Mouse (Mus musculus): ENCODE data around the gene Mcmbp. TPM values are rescaled to one million over a fixed set of nuclear protein-coding genes. Genes with fewer than 3 reads are reported as not detected.
A peak's percentile ranks its signal among the peaks of the same experiment; 100 is the strongest.

Mcmbp gene
- polyA plus RNA-seq (2016; fragmentation: Nextera tagmentation; extraction: Ambion mirVana), result 84.3 and 88.7 TPM in 2 replicates

- Histone ChIP-seq H3K4me1 (peaks cover 30% of the 10 kb centered on the region), H3K4me3 (peak within 1 kb of the TSS; percentile 99), H3K36me3 (replicated peaks) (peaks cover 29% of the 10 kb centered on the region), H3K9me3 (no peaks in the 10 kb centered on the region), H3K27me3 (replicated peaks; ENCODE audit: low read depth, poor library complexity, severe bottlenecking) (peaks cover 19% of the 10 kb centered on the region), H3K27ac (replicated peaks) (peak within 1 kb of the TSS; percentile 97)
- under 1% methylated on average over 35 of the region's 35 CpGs for WGBS
- DNase-seq (ENCODE audit: low spot score), result peak; percentile 99
Measured at GRCm38 (mm10) chr7:128740334-128740733, at the start of gene Mcmbp. TSS of gene Mcmbp (minus strand) at chr7:128740495.

- Histone ChIP-seq H3K9me3 (0 out of 2 replicates have a peak, but pooled peaks cover 2% of the 10 kb centered on the region), H3K4me3 (no peak overlapping the region), H3K27me3 (replicated peaks; ENCODE audit: low read depth, poor library complexity, severe bottlenecking) (no peaks in the 10 kb centered on the region), H3K4me1 (no peaks in the 10 kb centered on the region), H3K27ac (replicated peaks) (no peak overlapping the region), H3K36me3 (replicated peaks) (peaks cover 18% of the 10 kb centered on the region)
- no peak for DNase-seq (ENCODE audit: low spot score)
- 81% methylated on average over 4 of the region's 4 CpGs for WGBS
Measured at GRCm38 (mm10) chr7:128790045-128790444, 49.8 kb upstream of the Mcmbp start.

- H3K36me3 ChIP-seq (replicated peaks), result peaks cover 95% of the 10 kb centered on the region
- no peak overlapping the region for H3K4me3 ChIP-seq
- H3K4me1 ChIP-seq, result no peaks in the 10 kb centered on the region
- no peak overlapping the region for H3K27ac ChIP-seq (replicated peaks)
- 95% methylated on average over 3 of the region's 3 CpGs for WGBS
- 0 out of 2 replicates have a peak, but pooled peaks cover 2% of the 10 kb centered on the region for H3K9me3 ChIP-seq
- no peak for DNase-seq (ENCODE audit: low spot score)
- H3K27me3 ChIP-seq (replicated peaks; ENCODE audit: low read depth, poor library complexity, severe bottlenecking), result no peaks in the 10 kb centered on the region
Measured at GRCm38 (mm10) chr7:128781846-128782245, 41.6 kb upstream of the Mcmbp start.

- Histone ChIP-seq H3K4me3 (no peak overlapping the region), H3K4me1 (no peaks in the 10 kb centered on the region), H3K9me3 (no peaks in the 10 kb centered on the region), H3K27ac (replicated peaks) (no peak overlapping the region), H3K27me3 (replicated peaks; ENCODE audit: low read depth, poor library complexity, severe bottlenecking) (no peaks in the 10 kb centered on the region), H3K36me3 (replicated peaks) (peaks cover 98% of the 10 kb centered on the region)
- DNase-seq (ENCODE audit: low spot score), result peak; percentile 60
- WGBS, result 57% methylated on average over 6 of the region's 6 CpGs
Measured at GRCm38 (mm10) chr7:128779305-128779704, 39.0 kb upstream of the Mcmbp start.

- H3K36me3 ChIP-seq (replicated peaks), result peaks cover 100% of the 10 kb centered on the region
- H3K27ac ChIP-seq (replicated peaks), result no peak overlapping the region
- 88% methylated on average over 6 of the region's 6 CpGs for WGBS
- H3K4me3 ChIP-seq, result no peak overlapping the region
- DNase-seq (ENCODE audit: low spot score), result no peak
- no peaks in the 10 kb centered on the region for H3K27me3 ChIP-seq (replicated peaks; ENCODE audit: low read depth, poor library complexity, severe bottlenecking)
- no peaks in the 10 kb centered on the region for H3K4me1 ChIP-seq
- no peaks in the 10 kb centered on the region for H3K9me3 ChIP-seq
Measured at GRCm38 (mm10) chr7:128777201-128777600, 36.9 kb upstream of the Mcmbp start.

- H3K9me3 ChIP-seq, result no peaks in the 10 kb centered on the region
- no peaks in the 10 kb centered on the region for H3K4me1 ChIP-seq
- no peak overlapping the region for H3K4me3 ChIP-seq
- peaks cover 94% of the 10 kb centered on the region for H3K36me3 ChIP-seq (replicated peaks)
- H3K27me3 ChIP-seq (replicated peaks; ENCODE audit: low read depth, poor library complexity, severe bottlenecking), result no peaks in the 10 kb centered on the region
- H3K27ac ChIP-seq (replicated peaks), result no peak overlapping the region
- no peak for DNase-seq (ENCODE audit: low spot score)
Measured at GRCm38 (mm10) chr7:128766696-128767095, 26.4 kb upstream of the Mcmbp start.

GRCm38 (mm10) chr7:128758948-128759347 is 18.7 kb upstream of the Mcmbp start:
- Histone ChIP-seq H3K36me3 (replicated peaks) (peaks cover 100% of the 10 kb centered on the region), H3K4me1 (no peaks in the 10 kb centered on the region), H3K9me3 (no peaks in the 10 kb centered on the region), H3K27ac (replicated peaks) (no peak overlapping the region), H3K27me3 (replicated peaks; ENCODE audit: low read depth, poor library complexity, severe bottlenecking) (no peaks in the 10 kb centered on the region), H3K4me3 (no peak overlapping the region)
- WGBS, result 94% methylated on average over 4 of the region's 4 CpGs
- DNase-seq (ENCODE audit: low spot score), result no peak

- peaks cover 100% of the 10 kb centered on the region for H3K36me3 ChIP-seq (replicated peaks)
- H3K9me3 ChIP-seq, result no peaks in the 10 kb centered on the region
- H3K27ac ChIP-seq (replicated peaks), result no peak overlapping the region
- no peak for DNase-seq (ENCODE audit: low spot score)
- H3K4me1 ChIP-seq, result no peaks in the 10 kb centered on the region
- 94% methylated on average over 1 of the region's 1 CpGs for WGBS
- no peaks in the 10 kb centered on the region for H3K27me3 ChIP-seq (replicated peaks; ENCODE audit: low read depth, poor library complexity, severe bottlenecking)
- no peak overlapping the region for H3K4me3 ChIP-seq
Measured at GRCm38 (mm10) chr7:128755396-128755795, 15.1 kb upstream of the Mcmbp start.

- peaks cover 84% of the 10 kb centered on the region for H3K36me3 ChIP-seq (replicated peaks)
- no peaks in the 10 kb centered on the region for H3K27me3 ChIP-seq (replicated peaks; ENCODE audit: low read depth, poor library complexity, severe bottlenecking)
- DNase-seq (ENCODE audit: low spot score), result no peak
- H3K9me3 ChIP-seq, result no peaks in the 10 kb centered on the region
- no peak overlapping the region for H3K27ac ChIP-seq (replicated peaks)
- H3K4me3 ChIP-seq, result no peak overlapping the region
- H3K4me1 ChIP-seq, result 0 out of 2 replicates have a peak, but pooled peaks cover 11% of the 10 kb centered on the region
- 92% methylated on average over 4 of the region's 4 CpGs for WGBS
Measured at GRCm38 (mm10) chr7:128752012-128752411, 11.7 kb upstream of the Mcmbp start.

GRCm38 (mm10) chr7:128750296-128750695 is 10.0 kb upstream of the Mcmbp start:
- DNase-seq (ENCODE audit: low spot score), result no peak
- Histone ChIP-seq H3K27me3 (replicated peaks; ENCODE audit: low read depth, poor library complexity, severe bottlenecking) (no peaks in the 10 kb centered on the region), H3K27ac (replicated peaks) (no peak overlapping the region), H3K9me3 (no peaks in the 10 kb centered on the region), H3K4me1 (peaks cover 24% of the 10 kb centered on the region), H3K36me3 (replicated peaks) (peaks cover 67% of the 10 kb centered on the region), H3K4me3 (no peak overlapping the region)
- 94% methylated on average over 9 of the region's 9 CpGs for WGBS

GRCm38 (mm10) chr7:128748758-128749157 is 8.5 kb upstream of the Mcmbp start:
- Histone ChIP-seq H3K36me3 (replicated peaks) (peaks cover 51% of the 10 kb centered on the region), H3K9me3 (no peaks in the 10 kb centered on the region), H3K4me3 (no peak overlapping the region), H3K27ac (replicated peaks) (no peak overlapping the region), H3K4me1 (peaks cover 30% of the 10 kb centered on the region), H3K27me3 (replicated peaks; ENCODE audit: low read depth, poor library complexity, severe bottlenecking) (peaks cover under 1% of the 10 kb centered on the region; the same call in 1 of the 2 replicates)
- 87% methylated on average over 3 of the region's 3 CpGs for WGBS
- DNase-seq (ENCODE audit: low spot score), result no peak

- H3K36me3 ChIP-seq (replicated peaks), result peaks cover 25% of the 10 kb centered on the region
- peak overlapping the region; percentile 99 for H3K4me3 ChIP-seq
- peaks cover 19% of the 10 kb centered on the region for H3K27me3 ChIP-seq (replicated peaks; ENCODE audit: low read depth, poor library complexity, severe bottlenecking)
- DNase-seq (ENCODE audit: low spot score), result no peak
- no peaks in the 10 kb centered on the region for H3K9me3 ChIP-seq
- 90% methylated on average over 10 of the region's 10 CpGs for WGBS
- no peak overlapping the region for H3K27ac ChIP-seq (replicated peaks)
- peaks cover 30% of the 10 kb centered on the region for H3K4me1 ChIP-seq
Measured at GRCm38 (mm10) chr7:128746151-128746550, 5.9 kb upstream of the Mcmbp start.

- H3K4me1 ChIP-seq, result peaks cover 33% of the 10 kb centered on the region
- under 1% methylated on average over 55 of the region's 55 CpGs for WGBS
- peak within 1 kb of the TSS; percentile 99 for H3K4me3 ChIP-seq
- peaks cover 19% of the 10 kb centered on the region for H3K27me3 ChIP-seq (replicated peaks; ENCODE audit: low read depth, poor library complexity, severe bottlenecking)
- peaks cover 12% of the 10 kb centered on the region for H3K36me3 ChIP-seq (replicated peaks)
- DNase-seq (ENCODE audit: low spot score), result peak; percentile 98
- H3K9me3 ChIP-seq, result no peaks in the 10 kb centered on the region
- H3K27ac ChIP-seq (replicated peaks), result peak within 1 kb of the TSS; percentile 91
Measured at GRCm38 (mm10) chr7:128744684-128745485, 4.6 kb upstream of the Mcmbp start, which contains the start of gene Sec23ip. TSS of gene Sec23ip (plus strand) at chr7:128744943.

Measured in embryonic facial prominence, embryonic 10.5 days (tissue).